Mouse (Mus musculus): ENCODE measurements around the gene Galm. TPM values are rescaled to one million over a fixed set of nuclear protein-coding genes. Genes with fewer than 3 reads are reported as not detected.
A peak's percentile ranks its signal among the peaks of the same experiment; 100 is the strongest.

Galm gene
- total RNA-seq, 2 experiments from 2014 or later = 17.7 to 22.6 TPM

DNA sequence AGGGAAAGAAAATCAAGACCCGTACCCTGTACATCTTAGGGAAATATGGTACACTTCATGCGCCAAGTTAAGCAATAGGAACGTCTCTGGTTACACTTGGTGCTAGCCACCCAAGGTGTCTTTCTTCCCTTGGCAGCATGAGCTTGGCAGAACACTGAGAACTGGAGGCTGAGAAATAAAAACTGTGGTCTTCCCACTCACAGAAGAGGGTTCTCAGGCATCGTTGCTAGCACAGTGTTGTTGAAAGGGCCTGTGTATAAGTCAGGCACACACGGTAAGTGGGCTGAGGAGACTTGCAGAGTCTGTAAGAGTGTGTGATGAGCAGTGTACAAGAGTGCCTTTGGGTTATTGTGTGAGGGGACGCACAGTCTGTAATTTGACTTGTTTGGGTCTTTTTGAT is 1.1 kb upstream of the Galm start:
- no peak for DNase-seq (ENCODE audit: low spot score in 2 of 2)

DNA sequence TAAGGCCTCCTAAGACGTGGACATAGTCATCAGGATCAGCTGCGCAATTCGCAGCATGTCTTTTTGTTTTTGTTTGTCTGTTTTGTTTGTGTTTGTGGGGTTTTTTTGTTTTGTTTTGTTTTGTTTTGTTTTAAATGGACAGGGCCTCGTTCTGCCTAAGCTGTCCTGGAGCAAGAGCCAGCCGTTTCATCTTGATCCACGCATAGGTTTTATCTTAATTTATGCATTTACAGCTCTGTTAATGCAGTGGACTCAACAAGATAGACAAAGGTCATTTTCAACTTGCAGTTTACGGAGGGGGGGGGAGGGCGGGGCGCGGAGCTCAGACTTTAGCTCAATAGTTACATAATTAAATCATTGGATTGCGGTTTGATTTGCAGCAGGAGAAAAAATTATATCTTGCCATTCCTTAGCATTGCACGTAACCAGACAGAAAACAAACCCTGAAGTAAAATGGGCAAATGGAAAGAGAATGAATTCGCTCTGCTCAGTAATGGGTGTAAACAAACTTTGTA is 1.3 kb downstream of the Galm start:
- DNase-seq (ENCODE audit: low spot score in 2 of 2) = no peak

DNA sequence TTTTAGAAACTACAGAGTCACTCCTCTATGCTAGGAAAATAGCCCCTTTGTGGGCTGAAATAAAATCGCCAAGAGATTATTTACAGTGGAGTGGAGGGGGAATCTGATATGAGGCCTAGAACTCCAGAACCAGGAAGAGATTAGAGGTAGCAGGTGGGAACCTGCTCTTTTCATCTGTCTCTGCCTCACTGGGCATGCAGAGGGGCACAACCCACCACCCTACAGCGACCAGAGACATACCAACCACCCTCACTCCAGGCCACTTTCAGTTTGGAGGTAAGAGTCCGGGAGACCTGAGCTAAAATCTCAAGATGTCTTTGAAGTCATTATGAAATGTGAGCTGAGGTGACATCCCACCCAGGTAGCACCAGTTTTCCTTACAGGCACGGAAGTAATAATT is 2.1 kb downstream of the Galm start:
- no peak for DNase-seq (ENCODE audit: low spot score in 2 of 2)

DNA sequence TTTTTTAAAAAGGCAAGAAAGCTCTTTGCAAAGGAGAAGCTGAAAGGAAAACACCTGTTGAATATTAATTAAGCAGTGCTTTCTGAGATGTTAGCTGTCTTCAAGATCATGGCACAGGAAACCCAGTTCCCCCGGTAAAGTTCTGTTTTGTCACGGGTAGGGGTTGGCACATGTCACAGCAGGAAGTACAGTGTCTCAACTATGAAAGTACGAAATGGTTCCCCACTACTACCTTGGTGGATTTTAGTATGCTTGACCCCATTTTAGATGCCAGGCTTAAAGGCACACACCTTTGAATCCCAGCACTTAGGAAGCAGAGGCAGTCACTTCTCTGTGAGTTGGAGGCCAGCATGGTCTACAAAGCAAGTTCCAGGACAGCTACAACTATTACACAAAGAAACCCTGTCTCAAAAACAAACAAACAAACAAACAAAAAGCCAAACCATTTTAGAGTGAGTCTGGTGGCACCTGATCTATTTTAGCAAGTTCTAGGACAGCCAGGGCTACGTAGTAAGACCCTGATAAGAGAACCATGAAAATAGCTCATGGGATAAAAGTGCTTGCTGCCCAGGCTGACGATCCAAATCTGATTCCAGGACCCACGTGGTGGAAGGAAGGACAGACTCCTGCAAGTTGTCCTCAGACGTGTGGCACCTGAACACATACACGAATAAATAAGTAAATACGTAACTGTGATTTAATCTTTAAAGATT is 3.6 kb downstream of the Galm start:
- DNase-seq (ENCODE audit: low spot score in 2 of 2) = no peak

DNA sequence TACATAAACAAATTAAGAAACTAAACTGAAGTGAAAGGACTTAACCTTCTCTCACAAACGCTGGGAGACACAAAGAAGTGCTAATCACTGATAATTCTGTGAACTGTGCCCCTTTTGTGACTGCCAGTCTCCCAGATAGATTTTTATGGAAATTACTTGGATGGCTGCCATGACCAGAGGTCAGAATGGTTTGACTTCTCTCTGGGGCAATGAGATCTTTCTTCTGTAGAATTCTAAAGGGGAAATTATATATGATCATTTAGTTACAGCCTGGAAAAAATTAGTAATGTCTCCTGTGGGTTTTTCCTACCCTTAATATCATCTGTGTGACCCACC is 4.1 kb downstream of the Galm start:
- DNase-seq (ENCODE audit: low spot score in 2 of 2) = no peak

DNA sequence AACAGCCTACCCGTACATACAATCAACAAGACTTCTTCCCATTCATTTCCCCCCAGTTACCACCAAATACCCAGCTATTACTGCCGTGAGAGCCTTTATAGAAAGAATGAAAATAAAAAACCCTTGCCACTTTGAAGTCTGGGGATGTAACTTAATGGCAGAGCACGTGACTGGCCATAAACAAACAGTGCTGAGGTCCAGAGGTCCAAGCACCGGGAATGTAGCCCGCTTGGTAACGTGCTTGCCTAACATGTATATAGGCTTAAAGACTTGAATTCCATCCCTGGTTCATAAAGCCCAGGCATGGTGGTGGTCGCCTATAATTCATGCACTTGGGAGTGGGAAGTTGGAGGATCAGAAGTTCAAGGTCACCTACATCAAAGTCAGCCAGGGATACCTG is 4.6 kb downstream of the Galm start:
- DNase-seq (ENCODE audit: low spot score in 2 of 2) = no peak

DNA sequence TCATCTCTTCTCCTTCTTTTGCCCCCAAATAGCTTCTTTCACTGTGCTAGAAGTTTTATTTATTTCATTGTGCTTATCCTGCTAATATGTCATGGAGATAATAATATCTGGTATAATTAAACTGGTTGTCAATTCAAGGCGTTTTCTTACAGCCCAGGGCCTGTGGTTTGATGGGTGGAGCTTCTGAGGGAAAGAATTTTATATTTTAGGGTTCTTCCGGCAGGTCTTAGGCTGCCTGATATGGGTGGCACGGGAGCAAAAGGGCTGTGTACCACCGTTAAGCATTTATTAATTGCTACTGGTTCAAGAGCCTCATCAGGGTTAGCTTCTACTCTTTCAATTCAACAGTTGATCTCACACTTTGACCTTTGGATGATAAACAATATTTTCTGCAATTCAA is 5.2 kb downstream of the Galm start:
- no peak for DNase-seq (ENCODE audit: low spot score in 2 of 2)

DNA sequence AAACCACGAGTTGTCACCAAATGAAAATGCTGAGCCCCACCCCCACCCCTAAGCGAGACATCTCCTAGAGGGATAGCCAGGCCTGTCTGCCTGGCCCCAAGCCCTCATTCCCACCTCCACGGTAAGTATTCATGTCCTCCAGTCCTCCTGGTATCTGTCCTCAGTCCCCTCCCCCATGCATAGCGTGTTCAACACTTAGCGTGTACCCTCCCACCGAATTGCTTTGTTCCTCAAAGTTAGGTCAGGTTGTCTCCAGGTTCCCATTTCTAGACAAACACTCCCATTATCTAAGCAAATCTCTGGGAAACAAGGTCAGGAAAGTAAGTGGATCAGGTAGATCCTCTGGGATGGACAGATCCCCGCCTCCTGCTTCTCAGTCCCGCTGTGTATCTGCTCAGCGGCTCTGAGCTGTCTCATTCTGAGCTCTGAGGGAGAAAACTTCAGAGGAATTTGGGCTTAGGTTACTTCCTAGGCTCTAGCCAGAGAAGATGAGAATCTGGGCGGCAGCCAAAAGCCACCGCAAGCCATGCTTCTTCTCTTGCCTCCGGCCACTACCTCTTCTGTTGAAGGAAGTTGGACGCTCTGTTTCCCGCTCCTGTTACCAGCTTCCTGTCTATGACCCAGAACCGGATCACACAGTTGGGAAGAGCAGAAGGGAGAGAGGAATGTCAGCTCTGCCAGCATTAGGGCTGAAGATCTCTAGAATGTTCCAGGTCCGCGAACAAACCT is 11.3 kb downstream of the Galm start:
- no peak for DNase-seq (ENCODE audit: low spot score in 2 of 2)

DNA sequence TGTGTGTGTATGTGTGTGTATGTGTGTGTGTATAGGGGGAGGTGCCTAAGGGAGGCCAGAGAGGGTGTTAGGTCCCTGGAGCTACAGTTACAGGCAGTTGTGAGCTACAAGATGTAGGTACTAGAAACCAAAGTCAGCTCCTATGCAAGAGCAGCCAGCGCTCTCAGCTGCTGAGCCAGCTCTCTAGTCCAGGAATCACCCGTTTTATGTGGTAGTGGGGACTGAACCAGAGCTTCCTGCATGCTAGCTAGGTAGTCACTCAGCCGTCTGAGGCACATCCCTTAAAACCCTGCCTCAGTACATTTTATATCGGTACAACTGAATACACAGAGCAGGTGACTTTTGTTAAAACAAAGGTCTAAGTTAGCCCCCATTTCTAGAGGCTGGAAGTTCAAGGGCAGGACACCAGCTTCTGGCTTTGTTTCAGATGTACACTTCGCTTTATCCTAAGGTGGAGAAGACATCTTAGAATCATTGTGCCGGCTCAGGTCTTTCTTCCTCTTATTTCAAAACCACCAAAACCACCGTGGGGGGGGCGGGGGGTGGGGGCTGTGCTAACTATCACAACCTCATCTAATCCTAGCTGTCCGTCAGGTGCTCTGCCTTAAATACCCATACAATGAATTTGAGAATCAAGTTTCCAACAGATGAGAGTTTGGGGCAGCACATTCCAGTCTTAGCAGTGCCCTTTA is 12.6 kb downstream of the Galm start:
- no peak for DNase-seq (ENCODE audit: low spot score in 2 of 2)

DNA sequence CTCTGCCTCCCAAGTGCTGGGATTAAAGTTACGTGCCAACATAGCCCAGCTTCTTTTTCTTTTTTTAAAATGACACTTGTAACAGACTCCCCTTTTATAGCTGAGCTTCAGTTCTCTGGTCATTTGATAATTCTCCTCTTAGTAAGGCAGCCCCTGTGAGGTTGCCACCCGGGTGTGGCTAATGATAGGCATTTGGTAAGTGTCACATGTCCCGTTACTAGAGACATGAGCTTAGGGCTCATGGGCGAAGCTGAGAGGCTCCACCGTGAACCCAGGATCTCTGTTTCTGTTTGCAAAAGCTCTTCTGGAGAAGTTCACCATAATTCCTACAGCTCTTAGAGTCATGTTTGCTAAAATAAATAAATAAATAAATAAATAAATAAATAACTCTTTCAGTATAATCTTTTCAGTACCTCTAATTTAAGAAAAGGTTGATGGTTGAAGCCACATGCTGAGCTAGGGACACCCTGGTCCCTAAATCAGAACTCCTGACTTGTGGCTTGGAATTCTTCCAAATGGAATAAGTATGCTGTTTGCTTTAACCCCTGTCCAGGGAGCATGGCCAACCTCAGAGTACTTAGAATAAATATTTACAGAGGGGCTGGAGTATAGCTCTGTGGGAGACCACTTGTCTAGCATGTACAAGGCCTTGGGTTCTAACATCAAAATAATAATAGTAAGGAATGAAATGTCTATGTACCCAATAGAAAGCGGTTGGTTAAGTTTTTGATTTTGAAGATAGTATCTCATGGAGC is 16.4 kb downstream of the Galm start:
- DNase-seq (ENCODE audit: low spot score in 2 of 2) = no peak

DNA sequence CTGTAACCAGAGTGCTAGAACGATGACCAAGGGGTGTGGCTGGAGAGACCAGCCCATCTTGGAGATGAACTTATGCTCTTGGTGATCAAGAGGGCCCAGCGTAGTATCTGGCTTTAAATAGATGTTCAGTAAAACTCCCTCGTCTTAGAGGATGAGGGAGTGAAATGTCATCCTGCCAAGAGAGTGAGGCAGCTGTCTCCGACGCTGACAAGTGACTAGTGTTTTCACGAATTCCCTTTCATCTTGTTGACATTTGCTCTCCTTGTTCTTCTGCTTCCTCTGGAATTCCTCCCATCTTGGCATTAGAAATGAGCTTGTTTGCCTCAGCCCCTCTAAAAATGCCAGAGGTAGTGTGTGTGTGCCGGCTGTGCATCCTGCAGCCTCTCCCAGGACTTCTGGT is 17.9 kb downstream of the Galm start:
- no peak for DNase-seq (ENCODE audit: low spot score in 2 of 2)

DNA sequence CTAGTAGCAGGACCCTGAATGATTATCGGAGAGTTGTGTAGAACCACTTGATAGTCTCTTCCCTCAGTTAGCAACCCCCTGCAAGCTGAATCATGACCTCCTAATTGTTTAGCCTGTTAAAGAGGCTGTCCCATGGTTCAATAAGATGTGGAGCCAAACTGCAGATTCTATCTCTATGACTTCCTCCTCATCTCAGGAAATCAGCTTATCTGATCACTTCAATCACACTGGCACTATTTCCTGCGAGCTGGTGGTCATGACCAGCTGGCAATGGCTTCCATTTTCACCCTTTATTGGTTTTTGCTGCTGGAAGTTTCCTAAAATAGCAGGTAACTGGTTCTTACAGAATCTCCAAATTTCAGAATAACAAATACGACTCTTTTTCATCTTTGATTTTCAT is 18.5 kb downstream of the Galm start:
- DNase-seq (ENCODE audit: low spot score in 2 of 2) = no peak

DNA sequence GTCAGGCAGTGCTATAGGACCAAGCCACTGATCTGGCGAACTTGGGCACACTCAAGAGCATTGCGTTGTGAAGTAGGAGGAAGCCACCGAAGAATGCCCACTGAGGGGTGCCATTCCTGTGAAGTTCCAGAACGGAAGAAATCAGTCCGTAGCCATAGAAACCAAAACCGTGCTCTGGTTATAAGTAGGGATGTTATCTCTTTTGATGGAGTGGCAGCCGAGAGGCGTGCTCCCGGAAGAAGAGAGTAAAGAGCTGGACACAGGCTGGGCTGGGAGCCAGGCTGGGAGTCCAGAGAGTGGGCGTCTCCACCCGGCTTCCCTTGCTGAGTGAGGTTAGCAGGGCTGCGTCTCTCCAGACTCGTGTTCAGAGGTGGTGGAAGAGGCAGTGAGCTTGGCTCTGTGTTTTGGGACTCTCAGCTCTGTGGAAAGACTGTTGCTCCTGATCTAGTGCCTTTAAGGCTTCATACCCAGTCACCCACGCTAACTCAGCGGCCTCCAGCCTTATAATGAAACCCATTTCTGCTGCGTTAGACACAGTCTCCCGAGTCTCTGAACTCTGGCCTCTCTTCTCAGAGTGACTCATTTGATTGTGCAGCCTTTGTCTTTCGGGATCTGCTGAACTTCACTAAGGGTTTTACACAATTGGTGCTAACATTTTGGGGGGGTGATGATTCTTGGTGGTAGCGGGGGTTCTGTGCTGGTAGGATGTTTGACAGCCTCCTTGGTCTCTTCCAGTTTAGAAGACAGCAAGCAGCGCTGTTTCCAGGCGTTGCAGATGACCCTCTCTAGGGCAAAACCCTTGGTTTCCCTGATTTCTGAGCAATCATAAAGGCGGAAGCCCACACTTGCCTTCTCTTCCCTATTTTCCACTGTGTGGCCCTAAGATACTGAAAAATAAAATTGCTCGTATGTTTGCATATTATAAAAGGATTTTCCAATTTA is 21.1 kb downstream of the Galm start:
- DNase-seq (ENCODE audit: low spot score in 2 of 2) = peak; percentile 48 to 55

DNA sequence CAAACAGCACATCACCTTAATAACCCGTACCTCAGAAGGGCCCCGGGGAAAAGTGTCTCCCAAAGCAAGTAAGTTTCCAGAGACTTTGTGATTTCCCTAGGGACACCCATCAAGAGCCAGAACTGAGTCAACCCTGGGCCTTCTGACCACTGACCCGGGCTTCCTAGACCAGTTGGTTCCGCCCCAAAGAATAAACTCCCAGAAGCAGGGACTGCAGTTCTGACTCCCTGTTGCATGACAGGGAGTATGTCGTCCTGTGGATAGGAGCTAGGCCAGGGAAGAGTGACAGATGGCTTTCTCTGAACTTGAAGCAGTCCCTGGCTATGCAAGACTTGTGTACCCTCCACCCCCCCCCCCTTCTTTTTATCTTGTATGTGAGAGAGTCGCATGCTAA is 21.7 kb downstream of the Galm start:
- DNase-seq (ENCODE audit: low spot score in 2 of 2) = no peak

DNA sequence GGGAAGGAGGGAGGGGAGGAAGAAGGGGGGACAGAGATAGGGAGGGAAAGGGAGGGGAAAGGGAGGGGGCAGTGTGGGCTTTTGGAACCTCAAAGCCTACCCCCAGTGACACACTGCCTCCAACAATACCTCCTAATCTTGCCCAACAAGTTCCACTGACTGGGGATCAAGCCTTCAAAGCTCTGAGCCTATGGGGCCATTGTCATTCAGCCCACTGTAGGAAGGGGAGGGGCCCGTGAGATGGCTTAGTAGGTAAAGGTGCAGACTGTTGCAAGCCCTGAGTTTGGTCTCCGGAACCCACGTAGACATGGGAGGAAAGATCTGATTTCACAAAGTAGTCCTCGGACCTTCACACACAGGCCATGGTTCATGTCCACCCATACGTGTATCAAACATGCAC is 24.1 kb downstream of the Galm start:
- no peak for DNase-seq (ENCODE audit: low spot score in 2 of 2)

DNA sequence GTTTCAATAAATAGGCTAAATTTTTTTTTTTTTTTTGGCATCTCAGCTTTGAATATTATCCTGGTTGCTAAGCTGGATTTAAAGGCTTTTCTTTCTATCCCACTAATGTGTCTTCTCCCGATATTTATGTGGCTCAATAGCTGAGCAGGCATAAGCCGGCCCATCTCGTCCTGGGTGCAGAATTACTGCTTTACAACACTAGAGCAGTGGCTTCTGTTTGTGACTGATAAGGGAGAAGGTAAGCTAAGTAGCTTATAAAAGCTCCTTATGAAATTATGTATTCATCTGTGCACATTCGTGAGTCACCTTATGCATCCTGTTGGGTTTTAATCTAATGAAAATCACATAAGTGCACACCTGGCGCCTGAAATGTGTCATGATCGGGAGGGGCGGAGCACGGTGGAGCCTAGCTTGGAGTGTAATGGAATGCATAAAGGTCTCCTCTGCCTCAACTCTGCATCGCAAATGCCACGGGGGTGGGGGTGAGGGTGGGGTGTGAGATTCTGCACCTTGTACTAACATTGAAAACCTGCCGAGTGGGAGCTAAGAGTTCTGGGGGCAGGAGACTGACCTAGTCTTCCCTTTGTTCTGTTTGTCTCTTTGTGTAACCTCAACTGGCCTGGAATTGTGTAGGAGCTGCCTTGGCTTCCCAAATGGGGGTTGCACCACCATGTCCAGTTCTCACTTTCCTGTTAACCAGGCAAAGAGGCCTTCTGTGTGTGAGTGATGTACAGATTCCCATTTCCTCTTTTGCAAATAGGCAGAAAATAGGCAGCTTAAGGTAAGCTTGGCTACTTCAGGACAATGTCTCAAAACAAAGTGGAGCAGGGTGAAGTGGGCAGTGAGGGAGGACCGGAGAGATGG is 25.7 kb downstream of the Galm start:
- DNase-seq (ENCODE audit: low spot score in 2 of 2) = no peak

DNA sequence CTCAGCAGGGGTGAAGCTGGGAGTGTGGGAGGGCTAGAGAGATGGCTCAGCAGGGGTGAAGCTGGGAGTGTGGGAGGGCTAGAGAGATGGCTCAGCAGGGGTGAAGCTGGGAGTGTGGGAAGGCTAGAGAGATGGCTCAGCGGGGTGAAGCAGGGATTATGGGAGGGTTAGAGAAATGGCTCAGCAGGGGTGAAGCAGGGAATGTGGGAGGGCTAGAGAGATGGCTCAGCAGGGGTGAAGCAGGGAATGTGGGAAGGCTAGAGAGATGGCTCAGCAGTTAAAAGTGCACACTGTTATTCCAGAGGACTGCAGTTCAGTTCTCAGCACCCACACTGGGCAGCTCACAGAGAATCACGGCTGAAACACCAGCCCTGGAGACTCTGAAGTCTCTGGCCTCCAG is 26.4 kb downstream of the Galm start:
- DNase-seq (ENCODE audit: low spot score in 2 of 2) = no peak

DNA sequence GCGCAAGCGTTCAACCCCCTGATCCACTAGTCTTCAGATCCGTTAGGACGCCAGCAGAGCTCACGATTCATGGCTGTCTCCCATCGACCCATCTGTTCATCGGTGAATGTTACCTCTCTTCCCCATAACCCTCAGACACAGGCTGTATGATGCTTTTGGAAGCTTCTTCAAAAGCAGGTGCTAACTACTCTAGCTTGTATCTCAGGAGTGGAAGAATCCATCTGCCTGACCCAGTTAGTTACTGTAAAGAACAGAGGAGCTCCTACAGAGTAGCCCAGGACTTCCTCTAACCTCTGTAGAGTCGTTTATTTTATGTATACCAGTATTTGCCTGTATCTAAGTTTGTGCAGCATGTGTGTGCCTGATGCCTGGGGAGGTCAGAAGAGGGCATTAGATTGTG is 29.6 kb downstream of the Galm start:
- DNase-seq (ENCODE audit: low spot score in 2 of 2) = no peak

DNA sequence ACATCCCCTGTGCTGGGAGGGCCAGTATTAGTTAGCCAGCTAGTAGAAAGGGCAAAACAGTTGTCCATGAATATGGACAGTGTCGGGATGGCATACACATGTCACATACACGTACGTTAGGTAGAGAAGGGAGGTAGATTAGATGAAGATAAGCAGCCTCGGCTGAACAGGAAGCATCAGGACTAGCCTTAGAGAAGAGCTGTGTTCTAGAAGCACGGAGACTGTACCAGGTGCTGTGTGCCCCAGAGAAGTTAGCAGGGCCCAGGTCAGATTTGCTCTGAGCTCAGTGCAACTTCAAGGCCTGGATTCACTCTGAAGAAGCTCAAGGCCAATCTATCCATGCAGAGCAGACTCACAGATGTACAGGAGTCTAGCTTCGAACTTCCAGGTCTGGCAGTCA is 30.2 kb downstream of the Galm start:
- no peak for DNase-seq (ENCODE audit: low spot score in 2 of 2)

Measured in adrenal gland, adult 18-20 months (tissue).